Mouse (Mus musculus) spleen, adult 2 months (tissue): ENCODE data around the gene Chd1l. TPM values are rescaled to one million over a fixed set of nuclear protein-coding genes. Genes with fewer than 3 reads are reported as not detected.

Source experiments
- DNase-seq, 2 experiments: peaks; one replicate each; pipeline versions ENCODE4 v3.0.0 to v3.0.0-alpha.2; 2012 to 2021; ENCODE audit warnings: low spot score in 2 of 2, low read depth in 1 of 2
- H3K27ac ChIP-seq: fragments of 200-500 bp; 2 replicates; pipeline ENCODE4 v1.5.1; 2012; ENCODE audit warnings: low read length, inconsistent platforms; ENCODE audit not compliant: insufficient read depth
- H3K27me3 ChIP-seq: fragments of 200-500 bp; 2 replicates; pipeline ENCODE4 v1.6.1; 2012; ENCODE audit warnings: mild to moderate bottlenecking, moderate library complexity, low read length, inconsistent platforms; ENCODE audit not compliant: control insufficient read depth, insufficient read depth
- H3K36me3 ChIP-seq: fragments of 200-500 bp; 2 replicates; pipeline ENCODE4 v1.6.1; 2012; ENCODE audit warnings: mild to moderate bottlenecking, low read length, inconsistent platforms; ENCODE audit not compliant: control insufficient read depth, insufficient read depth
- H3K4me1 ChIP-seq: fragments of 200-500 bp; 2 replicates; pipeline ENCODE4 v1.6.1; 2011; ENCODE audit warnings: inconsistent platforms; ENCODE audit not compliant: control insufficient read depth, insufficient read depth, insufficient read length
- H3K4me3 ChIP-seq: fragments of 200-500 bp; 2 replicates; pipeline ENCODE4 v1.5.1; 2011; ENCODE audit warnings: mild to moderate bottlenecking, inconsistent platforms; ENCODE audit not compliant: insufficient read depth, insufficient read length; ENCODE audit errors: extremely low read depth
- CTCF ChIP-seq: fragments of 200-500 bp; IDR thresholded peaks from 2 replicates; pipeline ENCODE4 v1.5.1; 2011; ENCODE audit warnings: mild to moderate bottlenecking, inconsistent platforms; ENCODE audit not compliant: insufficient read depth, insufficient read length, insufficient replicate concordance; ENCODE audit errors: extremely low read depth
- POLR2A ChIP-seq: fragments of 200-500 bp; IDR thresholded peaks from 2 replicates; pipeline ENCODE4 v1.6.1; 2011; ENCODE audit warnings: low read depth, low read length, inconsistent platforms
- WGBS: fragments of 180-500 bp; shearing (Covaris S2); methylation state at CpG from one replicate; pipeline ENCODE4 v1.1.7; 2018; 5-methylcytosine and 5-hydroxymethylcytosine counted together
- polyA plus RNA-seq: library from polyadenylated mRNA; depleted of rRNA; stranded (reverse); fragments of >200 nt; gene quantifications from 2 replicates; pipeline ENCODE4 v1.2.3, GENCODE M21; 2012

Chd1l gene
- polyA plus RNA-seq, 1 experiment, result 5.2 TPM

DNA sequence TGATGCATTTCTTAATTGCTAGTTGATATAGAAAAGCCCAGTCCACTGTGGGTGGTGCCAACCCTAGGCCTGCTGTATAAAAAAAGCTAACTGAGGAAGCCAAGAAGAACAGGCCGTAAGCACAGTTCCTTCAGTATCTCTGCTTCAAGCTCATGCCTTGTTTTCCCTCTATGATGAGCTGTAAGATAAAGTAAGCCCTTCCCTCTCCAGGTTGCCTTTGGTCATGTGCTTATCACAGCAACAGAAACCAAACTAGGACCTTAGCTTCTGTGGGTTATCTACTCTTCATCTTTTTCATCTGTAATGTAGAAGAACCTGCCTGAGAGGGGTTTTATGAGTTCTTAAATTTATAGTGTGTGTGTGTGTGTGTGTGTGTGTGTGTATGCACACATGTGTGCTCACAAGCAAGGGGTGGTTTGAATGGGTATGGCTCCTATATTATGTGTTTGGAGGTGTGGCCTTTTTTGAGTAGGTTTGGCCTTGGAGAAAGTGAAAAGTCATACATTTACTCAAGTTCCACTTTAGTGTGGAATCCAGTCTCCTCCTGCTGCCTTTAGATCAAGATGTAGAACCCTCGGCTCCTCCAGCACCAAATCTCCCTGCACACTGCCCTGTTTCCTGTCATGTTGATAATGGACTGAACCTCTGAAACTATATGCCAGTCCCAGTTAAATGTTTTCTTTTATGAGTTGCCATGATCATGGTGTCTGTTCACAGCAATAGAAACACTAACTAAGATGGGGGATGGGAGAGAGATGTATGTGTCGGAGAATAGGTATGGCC, 9.8 kb downstream of the Chd1l start:
- no peak overlapping the region for H3K27ac ChIP-seq
- no peaks in the 10 kb centered on the region for H3K27me3 ChIP-seq
- no peak overlapping the region for H3K4me3 ChIP-seq
- no peaks in the 10 kb centered on the region for H3K4me1 ChIP-seq
- TF ChIP-seq POLR2A (no peak), CTCF (no peak)
- peaks cover 22% of the 10 kb centered on the region for H3K36me3 ChIP-seq
- 86% methylated on average over 3 of the region's 3 CpGs for WGBS
- DNase-seq, result no peak

DNA sequence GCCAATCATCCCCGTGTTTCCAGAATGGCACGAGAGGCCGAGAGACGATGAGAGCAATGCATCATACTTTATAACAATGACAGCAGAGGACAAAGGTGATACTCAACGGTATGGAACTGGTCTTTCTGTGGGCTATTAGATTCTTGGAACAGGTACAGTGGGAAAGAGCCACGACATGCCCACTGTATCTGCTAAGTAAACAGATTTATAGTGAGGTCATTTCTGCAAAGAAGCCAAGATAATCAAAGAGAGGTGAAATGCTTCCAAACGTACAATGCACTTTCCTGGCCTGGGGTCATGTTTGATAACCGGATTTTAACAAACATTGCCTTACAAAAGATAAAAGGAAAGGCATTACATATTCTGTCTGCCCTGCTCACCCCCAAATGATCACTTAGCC, 13.2 kb downstream of the Chd1l start:
- Histone ChIP-seq H3K27ac (no peak overlapping the region), H3K36me3 (peaks cover 23% of the 10 kb centered on the region; the same call in 1 of the 2 replicates), H3K4me1 (no peaks in the 10 kb centered on the region), H3K27me3 (no peaks in the 10 kb centered on the region), H3K4me3 (no peak overlapping the region)
- DNase-seq, result no peak
- TF ChIP-seq POLR2A (no peak), CTCF (no peak)
- 93% methylated on average over 8 of the region's 8 CpGs for WGBS

DNA sequence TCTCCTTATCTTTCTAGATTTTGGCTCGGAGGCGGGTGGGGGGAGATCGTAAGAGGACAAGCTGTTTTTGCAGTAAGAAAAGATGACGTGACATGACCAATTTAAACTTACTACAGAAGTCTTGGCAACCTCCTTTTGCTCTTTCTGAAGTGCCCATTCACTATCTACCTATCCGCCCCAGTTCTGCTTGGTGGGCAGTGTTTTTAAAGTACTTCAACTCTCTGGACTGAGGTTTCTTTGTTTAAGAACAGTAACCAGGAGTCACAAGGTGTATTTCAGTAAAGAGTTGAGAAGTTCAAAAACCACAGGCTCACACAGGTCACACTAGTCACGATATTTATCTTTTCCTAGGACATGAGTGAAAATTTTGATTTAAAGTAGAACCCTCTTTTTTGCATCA, 14.9 kb downstream of the Chd1l start:
- no peak overlapping the region for H3K4me3 ChIP-seq
- H3K27ac ChIP-seq, result no peak overlapping the region
- no peaks in the 10 kb centered on the region for H3K4me1 ChIP-seq
- H3K36me3 ChIP-seq, result peaks cover 28% of the 10 kb centered on the region
- 90% methylated on average over 6 of the region's 6 CpGs for WGBS
- no peaks in the 10 kb centered on the region for H3K27me3 ChIP-seq
- DNase-seq, result no peak
- TF ChIP-seq CTCF, result no peak
- TF ChIP-seq POLR2A, result no peak

DNA sequence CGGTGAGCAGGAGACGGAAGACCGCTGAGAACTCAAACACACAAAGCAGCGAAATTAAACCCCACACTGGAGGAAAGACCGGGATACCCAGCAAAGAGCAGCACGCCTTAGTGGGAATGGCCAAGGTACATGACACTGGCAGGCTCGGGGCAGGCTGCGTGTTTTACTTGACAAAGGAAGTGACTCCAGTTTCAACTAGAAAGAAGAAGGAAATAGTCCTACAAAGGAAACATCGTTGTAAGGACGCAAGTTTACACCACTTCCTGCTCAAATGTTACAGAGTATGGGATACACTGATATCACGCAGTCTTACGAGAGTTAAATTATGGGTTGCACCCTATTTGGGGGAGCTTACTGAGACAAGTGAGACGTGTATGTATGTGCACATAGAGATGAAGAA, 15.9 kb downstream of the Chd1l start:
- no peak for DNase-seq
- no peaks in the 10 kb centered on the region for H3K27me3 ChIP-seq
- H3K4me3 ChIP-seq, result no peak overlapping the region
- 78% methylated on average over 13 of the region's 13 CpGs for WGBS
- no peak overlapping the region for H3K27ac ChIP-seq
- no peak for TF ChIP-seq CTCF
- no peak for TF ChIP-seq POLR2A
- no peaks in the 10 kb centered on the region for H3K4me1 ChIP-seq
- H3K36me3 ChIP-seq, result peaks cover 28% of the 10 kb centered on the region

GRCm38 (mm10) chr3:97593089-97593488, 16.9 kb downstream of the Chd1l start:
- WGBS, result 96% methylated on average over 5 of the region's 5 CpGs
- H3K36me3 ChIP-seq, result peaks cover 28% of the 10 kb centered on the region
- H3K4me1 ChIP-seq, result no peaks in the 10 kb centered on the region

GRCm38 (mm10) chr3:97590699-97591098, 19.3 kb downstream of the Chd1l start:
- TF ChIP-seq CTCF (no peak), POLR2A (no peak)

More at GRCm38 (mm10) chr3:97593089-97593488, 16.9 kb downstream of the Chd1l start:
- TF ChIP-seq POLR2A (no peak), CTCF (no peak)
- no peaks in the 10 kb centered on the region for H3K27me3 ChIP-seq
- no peak for DNase-seq
- H3K4me3 ChIP-seq, result no peak overlapping the region
- H3K27ac ChIP-seq, result no peak overlapping the region

DNA sequence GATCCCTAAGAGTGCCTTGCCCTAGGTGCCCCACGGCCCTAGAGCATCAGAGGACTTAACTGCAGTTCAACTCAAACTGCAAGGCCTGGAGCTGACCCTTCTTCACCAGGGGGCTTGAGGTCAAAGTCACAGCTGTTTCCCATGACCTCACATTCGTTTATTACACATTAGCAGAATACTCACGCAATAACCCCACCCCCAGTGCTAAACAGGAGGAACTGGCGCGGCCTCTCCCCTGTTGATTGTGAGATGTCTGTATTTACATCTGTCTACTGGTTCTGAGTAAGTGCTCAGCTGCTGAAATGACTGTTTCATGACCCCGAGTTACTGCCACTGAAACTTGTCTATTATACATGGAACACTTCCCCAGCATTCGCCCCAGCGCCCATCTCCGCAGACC, 22.3 kb downstream of the Chd1l start:
- 93% methylated on average over 9 of the region's 9 CpGs for WGBS
- peaks cover 34% of the 10 kb centered on the region for H3K36me3 ChIP-seq

More at GRCm38 (mm10) chr3:97590699-97591098, 19.3 kb downstream of the Chd1l start:
- Histone ChIP-seq H3K4me1 (no peaks in the 10 kb centered on the region), H3K27me3 (no peaks in the 10 kb centered on the region), H3K36me3 (peaks cover 33% of the 10 kb centered on the region), H3K4me3 (no peak overlapping the region), H3K27ac (no peak overlapping the region)
- DNase-seq, result no peak
- WGBS, result 94% methylated on average over 8 of the region's 8 CpGs

More for the DNA sequence above, 22.3 kb downstream of the Chd1l start:
- Histone ChIP-seq H3K4me1 (no peaks in the 10 kb centered on the region), H3K27ac (no peak overlapping the region), H3K4me3 (no peak overlapping the region), H3K27me3 (no peaks in the 10 kb centered on the region)
- TF ChIP-seq POLR2A, result no peak
- TF ChIP-seq CTCF, result no peak
- DNase-seq, result no peak
